Mouse (Mus musculus) kidney, adult 2 months (tissue): ENCODE results near the gene Prkcz. TPM values are rescaled to one million over a fixed set of nuclear protein-coding genes. Genes with fewer than 3 reads are reported as not detected.

ENCODE experiments used
- DNase-seq: peaks from one replicate; pipeline ENCODE4 v3.0.0; 2021
- H3K27ac ChIP-seq: fragments of 200-500 bp; 2 replicates; pipeline ENCODE4 v1.5.1; 2012; ENCODE audit warnings: low read depth, low read length, control low read depth, inconsistent platforms; ENCODE audit not compliant: insufficient read depth
- H3K27me3 ChIP-seq: fragments of 200-500 bp; replicated peaks from 2 replicates; pipeline ENCODE4 v1.6.1; 2012; ENCODE audit warnings: mild to moderate bottlenecking, moderate library complexity, low read length, inconsistent platforms; ENCODE audit not compliant: control insufficient read depth, insufficient read depth
- H3K36me3 ChIP-seq: fragments of 200-500 bp; 2 replicates; pipeline ENCODE4 v1.6.1; 2012; ENCODE audit warnings: mild to moderate bottlenecking, moderate library complexity, low read length, inconsistent platforms; ENCODE audit not compliant: control insufficient read depth, insufficient read depth
- H3K4me1 ChIP-seq: fragments of 200-500 bp; 2 replicates; pipeline ENCODE4 v1.6.1; 2011; ENCODE audit warnings: low read length; ENCODE audit not compliant: control insufficient read depth, insufficient read depth
- H3K4me3 ChIP-seq: fragments of 200-500 bp; 2 replicates; pipeline ENCODE4 v1.5.1; 2011; ENCODE audit warnings: mild to moderate bottlenecking, low read depth, low read length, control low read depth; ENCODE audit not compliant: insufficient read depth
- CTCF ChIP-seq: fragments of 200-500 bp; conservative IDR thresholded peaks from 2 replicates; pipeline ENCODE4 v1.5.1; 2011; ENCODE audit warnings: low read depth, mild to moderate bottlenecking, control low read depth, low read length, moderate library complexity, mixed read lengths; ENCODE audit not compliant: insufficient read depth, insufficient read length
- POLR2A ChIP-seq: fragments of 200-500 bp; IDR thresholded peaks from one replicate; pipeline ENCODE4 v1.6.1; 2011; ENCODE audit warnings: low read depth, low read length, control low read depth
- WGBS: fragments of 180-500 bp; shearing (Covaris S2); methylation state at CpG from one replicate; pipeline ENCODE4 v1.1.7; 2018; 5-methylcytosine and 5-hydroxymethylcytosine counted together
- polyA plus RNA-seq: library from polyadenylated mRNA; depleted of rRNA; stranded (reverse); fragments of >200 nt; gene quantifications from 2 replicates; pipeline ENCODE4 v1.2.3, GENCODE M21; 2012

Prkcz gene
- polyA plus RNA-seq, 1 experiment, result 80.1 TPM

DNA sequence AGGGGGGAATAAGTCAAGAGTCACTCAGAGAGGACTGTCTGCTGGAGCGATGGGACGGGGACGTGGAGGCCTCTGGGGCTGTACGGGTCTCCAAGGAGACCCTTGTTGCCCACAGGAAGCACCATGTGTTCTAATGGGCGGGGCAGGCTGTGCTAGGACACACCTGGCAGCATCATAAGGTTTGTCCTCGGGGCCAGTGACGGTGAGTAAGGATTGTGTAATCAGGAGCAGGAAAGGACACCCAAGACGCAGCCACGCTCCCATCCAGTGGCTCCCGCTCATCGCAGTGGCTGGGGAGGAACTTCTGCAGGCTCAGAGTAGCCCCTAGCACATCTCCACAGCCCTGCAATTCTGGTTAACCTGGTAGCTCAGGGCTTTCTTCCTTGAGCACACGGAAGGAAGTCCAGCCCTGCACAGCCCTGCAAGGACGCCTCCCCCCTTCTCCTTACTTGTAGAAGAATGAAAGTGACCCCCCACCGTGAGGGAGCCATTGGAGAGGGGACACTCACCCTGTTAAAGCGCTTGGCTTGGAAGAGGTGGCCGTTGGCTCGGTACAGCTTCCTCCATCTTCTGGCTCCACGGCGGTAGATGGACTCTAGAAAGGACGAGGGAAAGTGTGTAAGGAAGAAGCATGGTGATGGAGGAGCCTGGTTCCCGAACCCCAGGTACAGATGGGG, 60.6 kb downstream of the Prkcz start:
- no peaks in the 10 kb centered on the region for H3K27me3 ChIP-seq
- 81% methylated on average over 21 of the region's 21 CpGs for WGBS
- H3K4me1 ChIP-seq, result no peaks in the 10 kb centered on the region
- H3K27ac ChIP-seq, result no peak overlapping the region
- no peak overlapping the region for H3K4me3 ChIP-seq
- H3K36me3 ChIP-seq, result no peaks in the 10 kb centered on the region
- DNase-seq, result no peak
- no peak for TF ChIP-seq POLR2A
- TF ChIP-seq CTCF, result no peak

GRCm38 (mm10) chr4:155298826-155299225, 62.3 kb downstream of the Prkcz start:
- no peak overlapping the region for H3K27ac ChIP-seq
- WGBS, result 84% methylated on average over 4 of the region's 4 CpGs
- H3K4me3 ChIP-seq, result no peak overlapping the region
- no peak for TF ChIP-seq CTCF
- TF ChIP-seq POLR2A, result no peak
- H3K27me3 ChIP-seq, result no peaks in the 10 kb centered on the region
- DNase-seq, result no peak
- H3K36me3 ChIP-seq, result no peaks in the 10 kb centered on the region
- H3K4me1 ChIP-seq, result no peaks in the 10 kb centered on the region

GRCm38 (mm10) chr4:155297057-155297456, 64.1 kb downstream of the Prkcz start:
- whole genome bisulfite sequencing, result 54% methylated on average over 2 of the region's 2 CpGs
- DNase-seq, result peak; percentile 29

DNA sequence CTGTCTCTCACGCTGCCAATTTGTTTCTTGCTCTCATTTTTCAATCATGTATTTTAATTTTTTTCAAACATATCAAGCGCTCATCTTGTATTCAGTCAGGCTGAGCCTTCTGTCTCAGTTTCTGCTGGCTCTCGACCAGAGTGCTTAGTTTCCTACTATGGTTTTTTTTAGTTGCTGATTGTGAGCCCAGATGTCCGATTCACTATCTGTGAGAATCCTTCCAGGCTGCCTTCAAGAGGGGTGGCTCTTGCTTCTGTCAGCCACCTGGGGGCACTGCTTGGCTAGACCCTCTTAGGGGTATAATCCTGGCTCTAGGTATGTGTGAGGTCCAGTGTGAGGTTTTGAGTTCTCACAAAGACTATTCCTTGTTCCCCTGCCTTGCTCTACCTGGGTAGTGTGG, 65.2 kb downstream of the Prkcz start:
- no peak overlapping the region for H3K27ac ChIP-seq
- no peak for DNase-seq
- no peak for TF ChIP-seq POLR2A
- no peak for TF ChIP-seq CTCF
- no peaks in the 10 kb centered on the region for H3K4me1 ChIP-seq
- H3K27me3 ChIP-seq, result no peaks in the 10 kb centered on the region
- WGBS, result 66% methylated on average over 4 of the region's 4 CpGs
- no peaks in the 10 kb centered on the region for H3K36me3 ChIP-seq
- H3K4me3 ChIP-seq, result no peak overlapping the region

More at GRCm38 (mm10) chr4:155297057-155297456, 64.1 kb downstream of the Prkcz start:
- Histone ChIP-seq H3K36me3 (no peaks in the 10 kb centered on the region), H3K4me1 (no peaks in the 10 kb centered on the region), H3K27me3 (no peaks in the 10 kb centered on the region), H3K27ac (no peak overlapping the region), H3K4me3 (no peak overlapping the region)
- TF ChIP-seq POLR2A (no peak), CTCF (peak; percentile 41)

GRCm38 (mm10) chr4:155295026-155295590, 66.1 kb downstream of the Prkcz start:
- no peak for DNase-seq
- WGBS, result 77% methylated on average over 10 of the region's 10 CpGs
- Histone ChIP-seq H3K27me3 (no peaks in the 10 kb centered on the region), H3K4me3 (no peak overlapping the region), H3K4me1 (no peaks in the 10 kb centered on the region), H3K36me3 (no peaks in the 10 kb centered on the region), H3K27ac (no peak overlapping the region)
- TF ChIP-seq CTCF, result 0 out of 2 replicates have a peak, but pooled peaks have one; percentile 10
- TF ChIP-seq POLR2A, result no peak

GRCm38 (mm10) chr4:155294381-155294780, 66.8 kb downstream of the Prkcz start:
- Histone ChIP-seq H3K27me3 (no peaks in the 10 kb centered on the region), H3K27ac (no peak overlapping the region), H3K36me3 (no peaks in the 10 kb centered on the region), H3K4me3 (no peak overlapping the region), H3K4me1 (no peaks in the 10 kb centered on the region)
- no peak for DNase-seq
- WGBS, result 93% methylated on average over 14 of the region's 14 CpGs
- no peak for TF ChIP-seq POLR2A

GRCm38 (mm10) chr4:155292863-155293262, 68.3 kb downstream of the Prkcz start:
- no peak for DNase-seq
- WGBS, result 89% methylated on average over 10 of the region's 10 CpGs

More at GRCm38 (mm10) chr4:155292863-155293262, 68.3 kb downstream of the Prkcz start:
- no peak overlapping the region for H3K4me3 ChIP-seq
- H3K36me3 ChIP-seq, result no peaks in the 10 kb centered on the region
- no peak overlapping the region for H3K27ac ChIP-seq
- no peak for TF ChIP-seq POLR2A
- H3K4me1 ChIP-seq, result no peaks in the 10 kb centered on the region
- no peaks in the 10 kb centered on the region for H3K27me3 ChIP-seq
